Mouse (Mus musculus) intestine, postnatal 0 days (tissue): ENCODE results near the gene Adgrg7. TPM values are rescaled to one million over a fixed set of nuclear protein-coding genes. Genes with fewer than 3 reads are reported as not detected.

ENCODE experiments used
- ATAC-seq: fragments of 200-750 bp; cut with Nextera tagmentation; 2 replicates; pipeline ENCODE4 v1.8.0; 2017; ENCODE audit warnings: mild to moderate bottlenecking, moderate TSS enrichment, moderate library complexity
- H3K27ac ChIP-seq: fragments of 300-500 bp; sonication (generic); 2 replicates; pipeline ENCODE4 v1.5.1; 2014; ENCODE audit warnings: mild to moderate bottlenecking, low read depth, low read length, moderate library complexity
- H3K27me3 ChIP-seq: fragments of 300-500 bp; sonication (generic); replicated peaks from 2 replicates; pipeline ENCODE4 v1.6.1; 2014; ENCODE audit warnings: low read length, mixed read lengths; ENCODE audit not compliant: control insufficient read depth, insufficient read depth
- H3K36me3 ChIP-seq: fragments of 300-500 bp; sonication (generic); 2 replicates; pipeline ENCODE4 v1.6.1; 2014; ENCODE audit warnings: mild to moderate bottlenecking, moderate library complexity; ENCODE audit not compliant: control insufficient read depth, insufficient read depth
- H3K4me1 ChIP-seq: fragments of 300-500 bp; sonication (generic); replicated peaks from 2 replicates; pipeline ENCODE4 v1.6.1; 2014; ENCODE audit warnings: antibody characterized with exemption, low read length, mixed read lengths; ENCODE audit not compliant: control insufficient read depth, insufficient read depth
- H3K4me2 ChIP-seq: fragments of 300-500 bp; sonication (generic); replicated peaks from 2 replicates; pipeline ENCODE4 v1.6.1; 2014; ENCODE audit warnings: low read depth, mild to moderate bottlenecking, moderate library complexity
- H3K4me3 ChIP-seq: fragments of 300-500 bp; sonication (generic); 2 replicates; pipeline ENCODE4 v1.5.1; 2014; ENCODE audit warnings: low read depth, low read length
- H3K9ac ChIP-seq: fragments of 300-500 bp; sonication (generic); 2 replicates; pipeline ENCODE4 v1.6.1; 2014; ENCODE audit warnings: mild to moderate bottlenecking, low read depth, low read length
- H3K9me3 ChIP-seq: fragments of 300-500 bp; sonication (generic); 2 replicates; pipeline ENCODE4 v1.6.1; 2016; ENCODE audit warnings: mixed run types; ENCODE audit not compliant: control insufficient read depth
- CTCF ChIP-seq: sonication (generic); IDR thresholded peaks from 2 replicates; pipeline ENCODE4 v1.5.1; 2016; ENCODE audit warnings: low read depth, mild to moderate bottlenecking, control low read depth, antibody characterized with exemption, moderate library complexity
- WGBS: fragments of 180-500 bp; shearing (Covaris S2); extraction: QIAGEN DNeasy Blood & Tissue Kit; methylation state at CpG from one replicate; pipeline ENCODE4 v1.1.7; 2014; 5-methylcytosine and 5-hydroxymethylcytosine counted together
- polyA plus RNA-seq: library from polyadenylated mRNA; unstranded; fragments of >200 nt; fragmentation: Nextera tagmentation; extraction: Ambion mirVana; gene quantifications from 2 replicates; pipeline ENCODE4 v1.2.1, GENCODE M21; 2015

Gene Adgrg7
- polyA plus RNA-seq, 1 experiment from 2014 or later: 18.4 TPM

- 41% methylated on average over 10 of the region's 10 CpGs for WGBS
- no peak overlapping the region for H3K9ac ChIP-seq
- no peaks in the 10 kb centered on the region for H3K27me3 ChIP-seq
- H3K27ac ChIP-seq: no peak overlapping the region
- peak; percentile 83 for TF ChIP-seq CTCF
- no peak overlapping the region for H3K4me3 ChIP-seq
- H3K4me2 ChIP-seq: no peak overlapping the region
- 0 out of 2 replicates have a peak, but pooled peaks have one; percentile 51 for ATAC-seq
- H3K9me3 ChIP-seq: no peaks in the 10 kb centered on the region
- H3K4me1 ChIP-seq: no peaks in the 10 kb centered on the region
- peaks cover 6% of the 10 kb centered on the region; the same call in 1 of the 2 replicates for H3K36me3 ChIP-seq
Observed at GRCm38 (mm10) chr16:56771163-56772105, 24.2 kb downstream of the Adgrg7 start.

GRCm38 (mm10) chr16:56729060-56729459 is 66.6 kb downstream of the Adgrg7 start:
- Histone ChIP-seq H3K36me3 (peaks cover 6% of the 10 kb centered on the region; the same call in 1 of the 2 replicates), H3K9ac (no peak overlapping the region), H3K9me3 (no peaks in the 10 kb centered on the region), H3K27me3 (no peaks in the 10 kb centered on the region), H3K4me1 (no peaks in the 10 kb centered on the region), H3K27ac (no peak overlapping the region), H3K4me3 (no peak overlapping the region), H3K4me2 (no peak overlapping the region)
- no peak for ATAC-seq
- 35% methylated on average over 1 of the region's 1 CpGs for WGBS
- TF ChIP-seq CTCF: no peak

- ATAC-seq: no peak
- no peak for TF ChIP-seq CTCF
- Histone ChIP-seq H3K4me2 (no peak overlapping the region), H3K4me1 (no peaks in the 10 kb centered on the region), H3K36me3 (no peaks in the 10 kb centered on the region), H3K4me3 (no peak overlapping the region), H3K27me3 (no peaks in the 10 kb centered on the region), H3K27ac (no peak overlapping the region), H3K9ac (no peak overlapping the region), H3K9me3 (no peaks in the 10 kb centered on the region)
- WGBS: 55% methylated on average over 10 of the region's 10 CpGs
Observed at GRCm38 (mm10) chr16:56724927-56725326, 70.7 kb downstream of the Adgrg7 start.

- H3K4me1 ChIP-seq: no peaks in the 10 kb centered on the region
- ATAC-seq: peak; percentile 16; the same call in 1 of the 2 replicates
- H3K27ac ChIP-seq: peak overlapping the region; percentile 76
- H3K4me3 ChIP-seq: no peak overlapping the region
- no peaks in the 10 kb centered on the region for H3K27me3 ChIP-seq
- no peak overlapping the region for H3K4me2 ChIP-seq
- H3K9me3 ChIP-seq: no peaks in the 10 kb centered on the region
- H3K36me3 ChIP-seq: no peaks in the 10 kb centered on the region
- no peak overlapping the region for H3K9ac ChIP-seq
- no peak for TF ChIP-seq CTCF
- 17% methylated on average over 4 of the region's 4 CpGs for WGBS
Observed at GRCm38 (mm10) chr16:56722357-56722756, 73.3 kb downstream of the Adgrg7 start.

- Histone ChIP-seq H3K27ac (peak overlapping the region; percentile 78), H3K9ac (no peak overlapping the region), H3K9me3 (no peaks in the 10 kb centered on the region), H3K4me2 (no peak overlapping the region), H3K36me3 (no peaks in the 10 kb centered on the region), H3K27me3 (no peaks in the 10 kb centered on the region), H3K4me3 (no peak overlapping the region), H3K4me1 (no peaks in the 10 kb centered on the region)
- peak; percentile 64 for ATAC-seq
- TF ChIP-seq CTCF: no peak
Observed at GRCm38 (mm10) chr16:56719031-56719430, 76.6 kb downstream of the Adgrg7 start.

- Histone ChIP-seq H3K9ac (peak within 1 kb of the TSS; percentile 98), H3K4me1 (0 out of 2 replicates have a peak, but pooled peaks cover 3% of the 10 kb centered on the region), H3K27ac (peak within 1 kb of the TSS; percentile 100), H3K27me3 (no peaks in the 10 kb centered on the region), H3K9me3 (no peaks in the 10 kb centered on the region), H3K4me3 (peak within 1 kb of the TSS; percentile 73), H3K36me3 (0 out of 2 replicates have a peak, but pooled peaks cover 1% of the 10 kb centered on the region), H3K4me2 (peak within 1 kb of the TSS; percentile 71)
- peak; percentile 87 for ATAC-seq
- under 1% methylated on average over 61 of the region's 62 CpGs for WGBS
- TF ChIP-seq CTCF: no peak
Observed at GRCm38 (mm10) chr16:56717224-56718200, 78.1 kb downstream of the Adgrg7 start, which contains the start of gene Tfg. Gene Tfg, minus strand, starts transcription at chr16:56717450.
